Mouse (Mus musculus) lung, postnatal 10 days (tissue): ENCODE results near the gene Golga2.
A peak's percentile ranks its signal among the peaks of the same experiment; 100 is the strongest.

ENCODE experiments used
- DNase-seq: peaks from one replicate; pipeline ENCODE4 v3.0.0; 2021

Gene Golga2

DNA sequence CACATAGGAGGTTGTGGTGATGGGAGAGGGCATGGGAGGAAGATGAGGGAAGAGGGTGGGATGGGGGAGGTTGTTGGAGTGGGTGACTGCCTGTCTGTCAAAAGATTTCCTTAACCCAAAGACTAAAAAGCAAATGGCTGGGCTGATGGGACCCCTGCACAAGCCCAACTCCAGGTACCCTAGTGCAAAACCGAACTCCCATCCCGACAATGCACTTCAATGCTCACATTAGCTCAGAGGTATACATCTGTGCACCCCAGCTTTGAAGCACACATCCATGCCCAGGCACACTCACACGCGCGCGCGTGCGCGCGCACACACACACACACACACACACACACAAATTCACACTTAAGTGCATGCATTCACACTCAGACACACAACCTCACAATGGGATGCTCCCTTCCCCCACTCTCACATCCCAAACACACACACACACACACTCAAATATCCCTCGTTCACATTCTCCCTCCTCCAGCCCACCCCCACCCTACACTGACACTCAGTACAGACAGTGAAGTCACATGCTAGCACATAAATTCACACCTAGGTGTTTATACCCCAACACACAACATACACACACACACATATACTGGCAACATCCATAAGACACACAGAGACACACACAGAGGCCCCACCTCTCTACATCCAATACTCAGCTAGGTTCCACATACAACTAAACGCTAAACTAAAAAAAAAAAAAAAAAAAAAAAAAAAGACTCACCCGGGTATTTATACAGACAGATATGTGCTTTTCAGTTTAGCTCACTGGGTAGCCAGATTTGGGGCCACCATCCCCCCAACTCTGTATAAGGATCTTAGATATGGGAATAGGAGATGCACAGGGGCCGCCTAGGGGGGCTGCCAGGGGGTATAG, 31.8 kb downstream of the Golga2 start:
- DNase-seq: no peak

DNA sequence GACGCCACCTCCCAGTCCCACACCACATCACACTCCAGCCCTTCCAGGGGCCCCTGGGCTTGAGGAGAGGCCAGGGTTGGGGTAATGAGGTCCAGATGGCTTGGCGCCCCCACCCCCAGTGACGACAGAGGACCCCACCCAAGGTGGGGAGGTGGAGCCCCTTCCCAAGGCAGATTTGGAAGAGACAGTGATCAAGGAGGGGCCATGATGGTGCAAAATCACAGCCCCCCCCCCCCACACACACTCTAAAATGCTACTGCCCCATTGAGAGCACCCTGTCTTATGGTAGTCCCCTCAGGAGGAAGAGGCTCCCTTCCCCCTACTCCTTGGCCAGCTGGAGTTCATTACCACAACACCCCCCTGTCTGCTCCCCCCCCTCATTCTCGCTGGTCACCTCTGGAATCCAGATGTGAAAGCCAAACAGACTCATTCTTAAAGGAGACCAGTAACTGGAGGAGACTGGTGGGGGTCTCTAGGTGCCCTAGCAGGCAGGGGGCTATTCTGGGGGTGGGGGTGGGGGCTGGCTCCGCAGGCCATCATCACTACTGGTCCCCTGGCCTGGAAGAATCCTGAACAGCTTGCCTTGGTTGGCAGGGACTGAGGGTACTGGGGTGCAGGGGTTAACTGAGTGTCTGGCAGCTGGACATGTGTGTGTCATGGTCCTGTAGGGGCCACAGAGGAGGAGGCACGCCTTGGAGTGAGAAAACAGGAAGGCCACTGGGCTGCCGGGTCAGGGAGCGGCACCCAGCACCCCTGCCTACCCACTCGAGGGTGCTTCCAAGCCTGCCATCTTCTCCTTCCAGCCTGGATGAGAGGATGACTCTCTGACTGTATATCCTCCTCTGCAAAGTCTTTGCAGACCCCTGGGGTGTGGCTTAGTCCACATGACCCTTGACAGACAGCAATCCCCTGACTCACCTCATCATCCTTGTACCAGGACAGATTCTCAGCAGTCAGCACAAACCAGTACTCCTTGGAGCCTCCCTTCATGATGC, 32.7 kb downstream of the Golga2 start:
- peak; percentile 69 for DNase-seq

DNA sequence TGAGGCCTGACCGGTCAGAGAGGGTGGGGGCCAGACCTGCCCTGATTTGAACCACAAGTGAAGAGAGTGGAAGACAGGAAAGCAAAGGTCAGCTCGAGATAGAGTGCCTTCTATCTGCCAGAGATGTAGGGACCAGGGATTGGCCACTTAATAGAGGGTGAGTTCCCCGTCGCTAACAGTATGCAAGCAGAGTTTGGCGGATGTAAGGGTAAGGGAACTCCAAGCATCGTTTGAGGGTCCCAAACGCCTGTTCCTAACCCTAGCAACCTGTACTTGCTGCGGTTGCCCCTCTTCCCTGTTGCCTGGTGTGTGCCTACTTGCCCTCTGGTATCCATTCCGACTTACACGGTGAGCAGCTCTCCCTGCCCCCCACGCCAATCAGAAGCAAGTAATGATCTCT, 33.5 kb downstream of the Golga2 start:
- DNase-seq: no peak

DNA sequence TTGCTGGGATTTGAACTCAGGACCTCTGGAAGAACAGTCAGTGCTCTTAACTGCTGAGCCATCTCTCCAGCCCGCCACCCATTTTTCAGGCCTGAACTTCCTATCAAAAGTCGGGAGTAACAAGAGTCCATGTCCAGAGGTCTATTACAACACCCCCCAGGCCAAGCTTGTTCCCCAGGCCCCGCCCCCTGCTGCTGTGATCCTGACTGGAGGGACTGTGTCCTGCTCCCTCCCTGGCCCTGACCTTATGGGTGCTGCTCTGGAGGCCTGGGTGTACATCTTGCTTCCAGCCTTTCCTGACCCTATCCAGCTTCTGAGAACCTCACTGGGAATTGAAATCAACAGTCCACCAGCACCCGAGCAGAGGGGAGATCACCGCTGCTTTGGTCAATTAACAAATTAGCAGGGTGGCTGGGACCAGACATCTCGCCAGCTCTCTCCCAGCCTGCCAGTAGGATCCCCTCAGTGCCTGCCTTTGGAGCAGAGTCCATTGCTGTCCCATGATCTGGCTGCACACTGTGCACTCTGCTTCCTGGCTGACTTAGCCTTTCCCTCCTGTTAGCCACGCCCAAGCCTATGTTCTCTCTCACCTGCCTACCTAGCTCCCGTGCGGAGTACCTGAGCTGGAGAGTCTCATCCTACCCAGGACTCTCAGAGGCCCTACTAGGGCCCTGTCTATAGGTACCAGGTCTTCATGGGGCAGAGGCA, 34.6 kb downstream of the Golga2 start:
- DNase-seq: peak; percentile 54

DNA sequence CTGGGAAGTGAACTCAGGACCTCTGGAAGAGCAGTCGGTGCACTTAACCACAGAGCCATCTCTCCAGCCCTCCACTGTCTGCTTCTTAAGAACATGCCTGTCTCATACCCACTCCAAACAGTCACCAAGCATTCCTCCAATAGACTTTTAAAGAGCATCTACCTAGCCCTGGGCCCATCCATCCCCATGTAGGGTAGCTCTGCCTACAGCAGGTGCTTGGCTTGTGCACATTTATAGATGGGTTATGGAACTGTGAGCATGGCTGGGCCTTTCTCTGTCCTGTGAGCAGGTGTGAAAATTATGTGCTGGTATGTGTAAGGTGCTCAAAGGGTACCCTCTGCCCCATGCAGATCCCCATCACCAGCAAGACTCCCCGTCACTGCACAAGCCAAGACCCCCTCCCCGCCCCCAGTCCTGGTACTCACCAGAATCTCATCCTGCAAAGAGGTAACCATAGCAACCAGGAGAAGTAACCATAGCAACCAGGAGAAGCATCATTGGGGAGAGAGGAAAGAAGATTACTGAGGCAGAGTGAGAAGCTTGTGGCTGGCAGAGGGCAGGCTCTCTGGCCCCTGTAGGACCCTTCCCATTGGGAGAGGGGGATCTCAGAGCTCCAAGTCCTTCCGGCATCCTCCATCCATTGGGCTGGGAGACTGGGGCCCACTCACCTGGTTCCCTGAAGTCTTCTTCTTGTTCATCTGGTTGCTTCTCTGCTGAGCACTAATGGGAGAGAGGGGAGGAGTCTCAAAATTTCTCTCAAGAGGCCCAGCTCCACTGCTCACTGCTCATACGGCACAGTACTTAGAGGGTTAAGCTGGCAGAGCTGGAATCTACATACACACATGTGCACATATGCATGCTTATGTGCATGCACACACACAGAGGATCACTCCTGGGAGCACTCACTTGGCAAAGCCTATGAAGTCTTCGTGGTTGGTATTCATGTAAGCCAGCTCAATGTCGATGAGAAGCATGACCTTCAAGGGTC, 35.9 kb downstream of the Golga2 start:
- DNase-seq: no peak

DNA sequence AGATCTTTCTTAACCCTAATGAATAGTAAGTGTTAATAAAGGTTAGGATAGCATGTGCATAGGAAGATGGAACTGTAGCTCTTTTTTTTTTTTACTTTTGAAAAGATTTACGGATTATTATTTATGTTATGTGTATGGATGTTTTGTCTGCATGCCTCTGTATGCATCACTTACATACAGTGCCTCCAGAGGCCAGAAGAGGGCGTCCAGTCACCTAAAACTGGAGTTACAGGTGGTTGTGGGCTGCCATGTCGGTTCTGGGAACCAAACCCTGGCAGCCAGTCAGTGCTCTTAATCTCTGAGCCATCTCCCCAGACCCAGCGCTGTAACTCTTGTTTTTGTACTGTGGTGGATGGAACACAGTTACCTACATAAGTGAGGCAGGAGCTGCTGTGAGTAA, 37.1 kb downstream of the Golga2 start:
- DNase-seq: no peak

DNA sequence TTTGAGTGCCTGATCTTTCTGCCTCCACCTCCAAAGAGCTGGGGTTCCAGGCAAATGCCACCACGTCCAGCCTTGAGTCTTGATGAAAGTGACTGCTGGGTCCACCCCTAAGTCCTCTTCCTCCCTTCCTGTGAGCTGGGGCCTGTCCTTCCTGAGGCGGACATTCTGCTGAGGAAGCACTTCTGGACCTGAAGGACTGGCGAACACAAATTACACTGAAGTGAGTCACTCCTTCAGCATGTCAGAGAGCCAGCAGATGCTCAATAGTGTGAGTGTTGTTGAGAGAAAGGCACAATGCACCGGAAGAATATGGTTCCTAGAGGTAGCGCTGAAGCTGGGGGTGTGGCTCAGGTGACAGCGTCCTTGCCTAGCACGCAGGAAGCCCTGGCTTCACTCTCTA, 38.2 kb downstream of the Golga2 start:
- peak; percentile 44 for DNase-seq

DNA sequence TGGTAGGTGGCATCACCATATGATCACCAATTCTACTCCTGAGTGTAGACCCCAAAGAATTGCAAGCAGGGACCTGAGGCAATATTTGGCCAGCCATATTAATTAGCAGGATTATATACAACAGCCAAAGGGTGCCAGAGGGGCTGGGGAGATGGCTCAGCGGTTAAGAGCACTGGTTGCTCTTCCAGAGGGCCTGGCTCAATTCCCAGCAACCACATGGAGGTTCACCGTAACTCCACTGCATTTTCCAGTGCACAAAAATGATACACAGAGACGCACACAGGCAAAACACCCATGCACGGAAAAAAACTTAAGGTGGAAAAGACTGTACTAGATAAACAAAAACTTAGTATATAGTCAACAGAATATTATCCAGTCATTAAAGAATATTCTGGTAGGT, 40.0 kb downstream of the Golga2 start:
- DNase-seq: no peak

DNA sequence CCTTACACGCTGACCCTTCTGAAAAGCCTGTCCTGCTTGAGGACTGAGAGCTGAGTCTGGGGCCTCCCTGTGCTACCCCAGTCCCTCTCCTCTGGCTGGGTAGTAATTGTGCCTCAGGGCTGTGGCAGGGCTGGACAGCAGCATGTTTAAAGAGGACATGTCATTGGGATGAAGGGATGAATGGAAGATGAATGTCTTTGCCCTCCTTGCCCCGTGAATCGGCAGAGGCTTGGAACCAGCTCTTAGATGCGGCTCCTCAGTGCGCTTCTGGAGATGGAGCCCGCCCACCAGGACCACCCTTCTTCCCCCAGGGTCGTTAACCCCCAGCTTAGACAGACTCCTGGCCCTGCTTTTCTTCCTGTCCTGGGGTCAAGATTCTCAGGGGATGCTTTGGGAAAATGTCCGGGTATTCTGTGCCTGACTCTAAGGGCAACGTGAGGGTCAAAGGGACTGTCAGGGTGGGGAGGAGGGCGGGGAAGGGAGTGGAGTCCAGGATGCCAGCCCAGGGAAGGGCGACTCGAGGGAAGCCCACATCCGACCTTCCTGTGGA, 41.8 kb downstream of the Golga2 start:
- DNase-seq: no peak

DNA sequence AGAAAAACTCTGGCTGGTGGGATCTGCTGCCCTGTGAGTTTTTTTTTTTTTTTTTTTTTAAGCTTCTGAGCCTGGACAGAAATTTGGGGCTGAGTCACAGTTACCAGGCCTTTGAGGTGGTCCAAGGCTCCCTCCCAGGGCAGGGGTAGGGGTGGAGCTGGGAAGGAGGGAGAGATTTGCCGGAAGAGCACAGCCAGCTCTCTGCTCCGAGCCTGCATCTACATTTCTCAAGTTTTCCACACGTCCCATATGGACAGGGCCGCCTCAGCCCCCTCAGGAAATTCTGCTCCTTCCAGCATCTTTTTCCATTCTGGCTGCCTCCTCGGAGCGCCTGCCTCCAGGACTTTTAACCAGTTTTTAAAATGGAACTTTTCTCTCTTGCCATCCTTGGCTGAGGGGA, 42.3 kb downstream of the Golga2 start:
- DNase-seq: no peak

DNA sequence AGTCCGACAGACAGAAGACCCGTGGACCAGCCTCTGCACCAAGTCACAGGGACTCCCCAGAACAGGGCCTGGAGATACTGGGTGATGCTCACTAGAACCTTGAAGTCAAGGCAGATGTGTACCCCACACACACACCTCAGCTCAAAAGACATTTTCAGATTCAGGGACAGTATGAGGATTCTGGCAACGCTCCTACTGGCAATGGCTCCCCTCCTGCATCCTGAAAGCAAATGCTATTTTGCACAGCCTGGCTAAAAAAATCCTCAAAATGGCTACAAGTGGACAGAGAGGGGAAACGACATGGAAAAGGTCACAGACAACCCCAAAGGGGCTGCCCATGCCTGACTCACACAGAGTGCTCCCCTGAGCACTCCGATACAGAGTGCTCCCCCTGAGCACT, 45.0 kb downstream of the Golga2 start:
- no peak for DNase-seq

DNA sequence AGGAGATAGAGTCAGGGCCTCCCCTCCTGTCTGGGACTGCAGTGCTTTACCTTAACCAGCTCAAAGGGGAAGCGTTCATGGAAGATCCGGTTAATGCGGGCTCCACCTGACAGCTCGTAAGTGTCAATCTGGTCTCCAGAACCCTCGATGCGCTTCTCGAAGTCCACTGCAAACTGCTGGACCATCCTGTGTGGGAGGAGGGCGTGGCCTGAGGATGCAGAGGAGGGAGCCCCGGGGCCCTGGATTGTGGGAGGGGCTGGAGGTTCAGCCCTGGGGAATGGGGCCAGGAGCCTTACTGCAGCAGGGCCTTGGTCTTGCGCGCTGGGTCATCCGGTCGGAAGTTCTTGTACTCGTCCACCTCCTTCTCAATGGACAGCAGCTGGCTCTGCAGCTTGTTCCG, 48.7 kb downstream of the Golga2 start:
- DNase-seq: no peak

DNA sequence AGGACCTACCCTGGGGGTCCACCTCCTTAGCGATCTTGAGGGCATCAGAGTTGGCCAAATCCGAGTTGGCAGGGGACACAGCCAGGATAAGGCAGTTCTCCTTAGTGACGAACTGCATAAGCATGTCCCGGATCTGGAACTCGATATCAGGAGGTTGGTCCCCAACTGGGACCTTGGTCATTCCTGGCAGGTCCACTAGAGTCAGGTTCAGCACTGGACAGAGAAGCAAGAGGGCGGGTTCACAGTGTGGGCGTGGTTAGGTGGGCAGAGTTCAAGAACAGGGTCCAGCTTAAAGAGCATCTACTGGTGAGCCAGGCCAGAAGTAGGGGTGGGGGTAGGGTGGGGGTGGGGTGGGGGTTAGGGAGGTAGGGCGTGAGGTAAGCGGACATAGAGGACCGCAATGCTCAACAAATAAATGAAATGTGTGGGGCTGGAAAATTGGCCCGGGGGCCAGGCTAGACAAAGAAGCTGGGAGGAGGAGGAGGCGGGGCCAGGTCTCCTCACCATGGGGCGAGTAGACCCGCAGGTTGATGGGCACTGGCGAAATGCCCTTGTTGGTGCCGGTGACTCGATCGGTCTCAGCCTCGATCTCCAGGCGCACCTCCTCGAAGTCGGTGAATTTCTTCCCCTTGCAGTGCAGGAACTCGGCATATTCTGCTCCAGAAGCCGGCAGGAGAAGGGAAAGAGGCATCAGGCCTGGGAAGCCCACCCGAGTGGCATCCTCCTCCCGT, 52.9 kb downstream of the Golga2 start:
- DNase-seq: no peak

DNA sequence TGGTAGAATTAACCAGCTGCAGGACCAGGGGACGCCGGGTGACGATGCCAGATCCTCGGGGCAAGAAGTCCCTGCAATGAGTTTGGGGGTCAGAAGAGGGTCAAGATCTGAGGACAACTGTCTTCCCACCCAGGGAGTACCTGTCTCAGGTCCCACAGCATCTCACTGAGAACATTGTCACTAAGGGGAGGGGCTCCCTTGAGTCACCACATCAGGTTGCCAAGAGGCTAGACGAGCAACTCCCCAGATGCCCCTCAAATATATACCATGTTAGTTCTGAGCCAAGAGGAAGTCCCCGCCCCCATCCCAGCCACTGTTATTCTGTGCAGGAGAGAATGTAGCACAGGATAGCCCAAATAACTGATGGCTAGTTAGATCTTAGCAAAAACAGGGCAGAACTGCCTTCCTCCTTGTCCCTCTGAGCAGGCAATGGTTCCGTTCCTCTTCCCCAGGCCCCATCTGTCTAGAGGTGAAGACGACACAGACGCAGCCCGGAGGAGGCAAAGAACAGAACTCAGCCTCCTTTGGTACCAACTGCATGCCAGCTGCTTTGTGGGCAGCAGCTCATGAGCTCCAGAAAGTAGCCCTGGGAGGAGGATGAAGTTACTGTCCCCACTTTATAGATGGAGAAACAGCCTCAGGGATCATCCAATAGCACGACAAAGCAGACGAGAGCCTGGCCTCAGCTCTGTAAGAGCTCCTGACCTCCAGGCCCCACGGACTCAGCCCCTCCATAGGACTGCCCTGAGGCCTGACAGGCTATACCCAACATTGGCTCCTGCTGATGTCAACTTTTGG, 53.9 kb downstream of the Golga2 start:
- no peak for DNase-seq

DNA sequence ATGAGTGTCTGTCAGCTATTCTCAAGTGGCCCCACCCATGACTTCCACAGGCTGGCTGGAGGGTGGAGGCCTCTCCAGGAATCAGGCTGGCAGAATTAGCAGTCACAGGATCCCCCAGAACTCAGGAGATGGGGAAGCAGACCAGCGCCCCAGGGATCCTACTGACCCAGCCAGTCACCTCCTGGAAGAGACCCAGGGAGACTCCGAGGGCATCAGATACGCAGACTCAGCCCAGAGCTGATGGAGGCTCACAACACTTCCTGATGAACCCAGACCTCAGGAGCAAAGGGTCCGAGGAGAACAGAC, 54.4 kb downstream of the Golga2 start:
- DNase-seq: no peak

DNA sequence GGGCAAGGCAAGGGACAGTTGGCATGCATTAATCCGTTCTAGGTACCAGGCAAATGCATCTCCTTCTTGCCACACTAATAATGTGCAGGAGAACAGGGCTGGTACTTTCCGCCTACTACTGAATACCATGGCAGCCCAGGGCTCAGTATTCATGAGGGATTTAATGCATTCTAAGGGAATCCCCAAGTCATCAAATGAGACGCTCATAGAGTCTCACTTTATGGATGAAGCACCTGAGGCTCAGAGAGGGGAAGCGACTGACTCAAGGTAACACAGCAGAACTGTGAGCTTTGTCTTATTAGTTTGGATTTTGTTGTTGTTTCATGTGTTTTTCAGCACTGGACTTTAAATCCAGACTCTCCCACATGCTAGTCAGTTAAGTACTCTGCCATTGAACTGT, 54.9 kb downstream of the Golga2 start:
- DNase-seq: no peak

DNA sequence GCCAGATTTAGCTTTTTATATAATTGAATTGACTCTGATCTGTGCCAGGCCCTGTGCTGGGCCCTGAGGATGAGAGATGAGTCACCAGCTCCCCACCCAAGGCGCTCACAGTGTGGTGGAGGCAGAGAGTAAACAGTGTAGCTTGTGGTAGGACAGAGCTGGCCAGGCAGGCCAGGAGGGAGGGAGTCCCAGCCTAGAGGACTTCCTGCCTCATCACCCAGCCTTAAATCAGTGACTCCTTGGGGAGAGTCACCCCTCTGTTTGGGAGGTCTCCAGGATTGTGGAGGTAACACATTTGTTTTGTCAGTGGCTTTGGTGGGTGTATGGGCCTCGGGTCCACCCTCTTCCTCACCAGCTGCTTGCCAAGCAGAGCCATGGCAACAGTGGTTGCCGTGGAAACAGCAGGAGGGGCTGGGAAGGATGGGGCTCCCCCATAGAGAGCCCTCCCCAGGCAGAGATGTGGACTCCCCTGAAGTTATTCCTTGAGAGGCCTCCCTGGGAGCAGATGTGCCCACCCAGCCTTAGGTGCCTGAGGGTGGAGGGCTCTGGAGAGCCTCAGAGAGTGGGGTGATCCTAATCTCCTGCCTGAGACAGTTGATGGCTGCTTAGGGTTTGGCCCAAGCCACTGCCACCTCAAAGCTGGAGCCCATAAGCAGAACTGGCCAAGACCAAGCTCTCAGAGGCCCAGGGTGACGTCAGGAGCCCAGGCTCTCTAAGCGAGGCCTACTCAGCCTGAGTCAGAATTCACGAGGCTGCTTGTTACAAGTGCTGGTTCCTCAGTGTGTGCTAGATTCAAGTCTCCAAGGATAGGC, 55.6 kb downstream of the Golga2 start:
- peak; percentile 48 for DNase-seq

DNA sequence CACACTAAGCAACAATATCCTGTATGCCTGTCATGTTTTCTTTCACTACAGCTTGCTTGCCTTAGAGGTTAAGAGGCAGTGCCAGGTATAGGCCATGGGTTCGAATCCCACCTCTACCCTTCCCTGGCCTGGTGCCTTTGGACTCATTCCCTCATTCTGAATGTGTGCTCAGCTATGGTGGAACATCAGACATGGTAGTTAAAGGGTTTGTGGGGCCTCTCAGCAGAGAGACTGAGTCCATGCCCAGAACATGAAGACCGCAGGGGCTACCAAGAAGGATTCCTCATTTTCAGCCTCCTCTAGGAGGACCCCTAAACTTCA, 56.1 kb downstream of the Golga2 start:
- no peak for DNase-seq

DNA sequence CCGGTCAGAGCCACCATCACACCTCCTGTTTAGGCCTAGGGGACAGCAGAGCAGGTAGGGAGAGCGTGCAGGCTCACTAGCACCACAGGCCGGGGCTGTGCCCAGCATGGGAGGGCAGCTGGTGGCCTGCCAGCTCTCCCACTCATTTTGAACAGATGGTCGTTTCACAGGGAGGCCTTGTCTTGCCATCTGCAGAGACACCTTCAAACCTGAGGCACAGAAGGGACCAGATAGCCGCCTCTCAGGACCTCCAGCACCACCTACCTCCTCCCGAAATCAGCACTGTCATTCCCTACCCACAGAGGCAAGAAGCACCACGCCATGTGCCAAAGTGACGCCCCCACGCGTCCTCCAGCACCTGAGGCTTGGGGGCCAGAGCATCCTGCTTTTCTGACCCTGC, 56.9 kb downstream of the Golga2 start:
- no peak for DNase-seq
